Mouse (Mus musculus) R1 (cell line): ENCODE data around the gene Copb2.

Source experiments
- DNase-seq: peaks from one replicate; pipeline ENCODE4 v3.0.0-alpha.2; 2018; ENCODE audit warnings: low read depth, low spot score

Copb2 gene

DNA sequence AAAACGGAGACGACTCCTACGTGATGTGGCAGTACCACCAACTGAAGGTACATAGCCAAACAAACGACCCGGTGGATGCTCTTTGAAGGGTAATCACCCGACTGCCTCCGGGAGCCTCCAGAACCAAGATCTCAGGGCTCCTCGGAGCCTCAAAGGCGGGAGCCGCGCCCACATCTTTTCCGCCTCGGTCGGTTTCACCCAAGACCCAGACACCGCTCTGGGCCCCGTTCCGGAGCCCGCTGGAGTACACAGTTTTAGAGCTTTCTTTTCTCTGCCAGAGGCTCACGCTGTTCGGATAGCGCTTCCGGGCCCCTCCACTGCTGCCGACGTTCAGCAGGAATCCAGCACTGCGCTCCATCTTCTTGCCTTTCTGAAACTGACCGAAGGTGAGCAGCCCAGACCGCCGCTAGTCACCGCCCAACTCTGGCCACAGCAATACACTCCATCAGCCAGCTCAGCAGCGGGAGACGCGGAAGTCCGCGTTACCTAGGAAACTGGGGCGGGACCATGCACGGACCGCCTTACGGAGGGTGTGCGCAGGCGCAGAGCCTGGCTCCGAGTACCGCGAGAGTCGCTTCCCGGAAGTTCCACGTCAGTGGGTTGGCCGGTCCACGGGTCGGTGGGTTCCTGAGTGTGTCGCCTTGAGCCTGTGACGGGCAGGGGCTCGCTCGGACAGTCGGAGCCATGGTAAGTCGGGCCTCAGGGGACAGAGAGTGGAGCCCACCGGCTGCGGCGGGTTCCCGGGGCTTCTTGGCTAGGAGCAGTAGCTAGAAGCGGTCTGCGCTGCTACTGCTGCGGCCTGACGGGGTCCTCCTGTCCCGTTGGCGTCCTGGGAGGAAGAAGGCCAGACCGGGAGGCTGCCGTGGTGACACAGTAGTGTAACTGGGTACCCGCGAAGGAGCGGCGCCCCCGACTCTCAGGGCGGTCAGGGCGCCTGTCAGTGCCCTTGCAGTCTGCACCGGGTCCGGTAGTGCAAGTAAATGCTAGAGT is at the start of gene Copb2:
Gene Copb2, plus strand, starts transcription at position 585 of the 990 bp plus-strand sequence.
- DNase-seq = peak; percentile 96

DNA sequence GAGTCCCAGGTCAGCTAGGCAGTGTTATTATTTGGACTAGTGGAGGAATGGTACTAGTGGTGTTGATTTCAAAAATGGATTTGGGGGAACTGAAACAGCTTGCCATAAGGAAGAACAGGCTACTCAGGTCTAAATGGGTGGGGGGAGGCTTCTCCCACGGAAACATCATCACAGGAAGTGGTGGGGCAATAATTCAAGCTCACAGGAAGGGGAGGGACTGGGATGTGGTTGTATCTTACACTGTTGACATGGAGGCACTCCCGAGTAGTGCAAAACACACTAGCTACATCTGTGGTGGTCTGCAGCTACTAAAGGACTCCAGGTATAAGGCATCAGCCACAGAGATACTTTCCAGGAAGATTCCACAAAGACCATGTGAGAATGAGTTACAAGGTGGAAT is 39.6 kb upstream of the Copb2 start:
- DNase-seq = no peak

GRCm38 (mm10) chr9:98524786-98525542 is 38.6 kb upstream of the Copb2 start:
- DNase-seq = no peak

- DNase-seq = no peak
Observed at GRCm38 (mm10) chr9:98525543-98525924, 38.0 kb upstream of the Copb2 start.

GRCm38 (mm10) chr9:98527226-98527625 is 36.3 kb upstream of the Copb2 start:
- no peak for DNase-seq

- no peak for DNase-seq
Observed at GRCm38 (mm10) chr9:98529776-98530175, 33.7 kb upstream of the Copb2 start.

- DNase-seq = no peak
Observed at GRCm38 (mm10) chr9:98530999-98531398, 32.5 kb upstream of the Copb2 start.

GRCm38 (mm10) chr9:98534675-98535280 is 28.7 kb upstream of the Copb2 start:
- no peak for DNase-seq

- peak; percentile 57 for DNase-seq
Observed at GRCm38 (mm10) chr9:98535763-98536162, 27.8 kb upstream of the Copb2 start.

DNA sequence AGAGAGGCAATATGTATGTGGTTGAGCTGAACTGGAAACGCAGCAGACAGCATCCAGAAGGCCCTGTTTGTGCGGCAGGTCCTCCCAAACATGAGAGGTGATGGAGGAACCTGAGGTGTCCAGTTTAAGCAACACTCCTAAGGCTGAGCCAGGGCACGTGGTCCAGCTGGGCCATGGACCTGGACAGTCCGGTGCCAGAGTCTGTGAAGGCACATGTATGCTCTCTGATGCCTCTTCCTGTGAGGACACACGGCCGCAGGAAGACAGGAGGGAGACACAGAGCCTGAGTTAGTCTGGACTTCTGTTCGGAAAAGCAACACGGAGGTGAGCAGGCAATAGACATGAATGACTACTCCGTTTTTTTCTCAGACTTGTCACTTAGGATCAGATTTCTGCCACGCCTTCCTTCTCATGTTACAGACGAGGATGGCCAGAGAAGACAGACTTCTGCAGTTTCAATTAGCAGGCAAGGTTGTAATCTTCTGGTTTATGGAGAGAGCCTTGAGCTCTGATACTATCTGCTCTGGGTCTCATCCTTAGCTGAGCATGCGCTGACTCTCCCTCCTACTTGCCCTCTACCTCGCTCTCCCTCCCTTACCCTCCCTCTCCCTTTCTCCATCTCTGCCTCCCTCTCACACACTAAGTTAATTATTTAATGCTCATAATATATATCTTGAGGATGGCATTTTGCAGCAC is 25.4 kb upstream of the Copb2 start:
- peak; percentile 10 for DNase-seq

DNA sequence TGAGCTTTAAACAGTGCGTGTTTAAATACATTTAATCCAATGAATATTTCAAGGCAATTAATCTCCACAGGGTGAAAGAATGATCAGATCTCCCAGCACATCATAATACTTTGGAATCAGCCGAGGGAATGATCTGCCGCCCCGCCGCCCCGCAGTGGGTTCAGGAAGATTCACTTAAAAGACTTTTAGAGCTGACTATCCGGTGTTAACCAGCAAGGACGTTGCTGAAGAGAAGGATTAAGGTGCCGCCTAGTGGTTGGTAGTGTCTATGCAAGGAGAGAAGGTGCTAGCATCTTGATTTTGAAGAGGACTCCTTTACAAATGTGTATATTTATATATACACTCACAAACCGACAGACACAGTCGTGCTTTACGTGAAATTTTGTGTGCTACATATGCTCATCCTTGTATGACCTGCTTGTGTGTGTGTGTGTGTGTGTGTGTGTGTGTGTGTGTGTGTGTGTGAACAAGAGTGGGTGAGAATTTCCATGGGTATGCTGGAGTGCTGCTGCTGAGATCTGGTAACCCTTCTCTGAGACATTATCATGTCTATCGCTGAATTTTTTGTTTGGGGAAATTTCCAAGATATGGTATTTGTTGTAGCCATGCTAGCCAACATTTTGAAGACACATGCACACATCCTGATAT is 24.7 kb upstream of the Copb2 start:
- peak; percentile 79 for DNase-seq

DNA sequence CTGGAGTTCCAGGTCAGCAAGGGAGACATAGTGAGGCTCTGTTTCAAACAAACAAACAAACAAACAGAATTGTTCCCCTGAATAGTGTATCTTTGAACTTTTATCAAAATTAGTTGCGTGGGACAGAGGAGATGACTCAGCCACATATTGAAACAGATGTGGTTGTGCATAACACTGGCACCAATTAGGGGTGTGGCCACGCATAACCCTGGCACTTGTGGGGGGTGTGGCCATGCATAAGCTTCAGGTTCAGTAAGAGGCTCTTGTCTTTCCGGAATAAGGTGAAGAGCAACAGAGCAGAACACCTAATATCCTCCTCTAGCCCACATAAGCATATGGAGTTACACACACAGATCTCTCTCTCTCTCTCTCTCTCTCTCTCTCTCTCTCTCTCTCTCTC is 19.5 kb upstream of the Copb2 start:
- no peak for DNase-seq

DNA sequence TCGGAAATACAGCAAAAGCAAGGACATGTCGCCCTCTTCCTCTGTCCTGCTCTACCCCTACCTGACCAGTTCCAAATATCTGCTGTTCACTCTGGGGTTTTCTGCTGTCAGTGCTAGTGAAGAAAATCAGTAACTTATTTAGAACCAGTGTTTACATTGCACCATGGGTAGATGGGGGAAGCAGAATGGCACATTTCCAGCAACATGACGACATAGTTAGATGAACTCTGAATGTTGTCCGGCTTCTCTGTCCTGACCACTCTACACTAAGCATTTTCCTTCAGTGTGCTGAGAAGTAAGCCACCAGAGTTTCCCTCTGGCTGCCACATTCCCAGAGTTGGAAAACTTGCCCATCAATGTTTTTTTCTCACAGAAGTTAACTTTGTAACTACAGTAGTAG is 20.3 kb downstream of the Copb2 start:
- no peak for DNase-seq

DNA sequence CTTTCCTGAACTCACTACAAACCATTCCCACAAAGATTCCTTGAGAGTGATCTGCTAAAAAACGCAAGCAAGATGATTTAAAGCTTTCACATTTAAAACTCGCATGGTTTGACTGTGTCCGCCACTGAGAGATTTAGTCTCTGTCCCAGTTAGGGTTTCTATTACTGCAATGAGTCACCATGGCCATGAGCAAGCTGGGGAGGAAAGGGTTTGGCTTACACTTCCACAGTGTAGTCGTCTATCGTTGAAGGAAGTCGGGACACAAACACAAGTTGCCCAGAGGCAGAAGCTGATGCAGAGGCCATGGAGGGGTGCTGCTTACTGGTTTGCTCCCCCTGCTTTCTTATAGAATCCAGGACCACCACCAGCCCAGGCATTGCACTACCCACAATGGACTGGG is 36.6 kb downstream of the Copb2 start:
- no peak for DNase-seq

DNA sequence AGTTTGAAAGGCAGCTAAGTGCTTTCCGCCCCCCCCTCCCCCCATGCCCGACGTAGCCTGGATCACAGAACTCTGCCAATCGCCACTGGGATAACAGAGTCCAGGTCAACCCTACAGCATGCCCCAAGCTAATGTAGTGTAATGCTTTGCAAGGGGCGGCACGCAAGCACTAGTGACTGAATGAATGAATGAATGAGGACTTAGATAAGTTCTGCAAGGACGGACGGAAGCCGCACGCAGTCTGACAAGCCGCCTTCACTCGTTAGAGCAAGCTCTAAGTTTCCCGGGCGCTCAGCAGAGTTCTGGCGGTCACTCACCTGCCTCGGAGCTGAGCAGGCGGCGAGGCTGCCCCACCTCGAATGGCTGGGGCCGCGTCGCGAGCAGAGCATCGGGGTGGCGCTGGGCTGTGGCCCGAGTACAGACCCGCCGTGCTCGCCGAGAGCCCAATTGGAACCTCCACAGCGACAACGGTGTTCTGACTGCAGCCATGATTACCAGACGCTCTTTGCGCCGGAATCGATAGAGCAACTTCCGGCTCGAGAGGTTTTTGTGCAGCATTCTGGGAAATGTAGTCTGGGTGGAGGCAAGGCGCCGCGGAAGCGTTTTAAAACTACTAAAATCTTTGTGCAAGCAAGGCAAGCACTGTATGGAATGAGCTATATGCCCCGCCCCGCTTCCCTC is 37.8 kb downstream of the Copb2 start, which contains the start of gene Mrps22:
Gene Mrps22, minus strand, starts transcription at position 505 of the 681 bp plus-strand sequence.
- DNase-seq = peak; percentile 96

DNA sequence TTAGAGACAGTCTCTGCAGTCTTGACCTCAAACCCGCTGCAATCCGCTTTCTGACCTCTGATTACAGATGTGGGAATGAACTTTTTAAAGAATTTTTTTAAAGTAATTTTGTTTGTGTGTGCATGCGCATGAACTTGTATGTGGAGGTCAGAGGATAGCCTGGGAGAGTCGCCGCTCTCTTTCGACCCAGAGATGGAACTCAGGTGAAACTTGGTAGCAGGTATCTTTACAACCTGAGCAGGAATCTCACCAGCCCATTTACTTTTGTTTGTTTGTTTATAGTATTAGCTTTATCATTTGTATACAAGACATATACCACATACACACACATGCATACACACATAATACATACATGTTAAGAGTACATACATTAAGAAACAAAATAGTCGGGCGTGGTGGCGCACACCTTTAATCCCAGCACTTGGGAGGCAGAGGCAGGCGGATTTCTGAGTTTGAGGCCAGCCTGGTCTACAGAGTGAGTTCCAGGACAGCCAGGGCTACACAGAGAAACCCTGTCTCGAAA is 38.4 kb downstream of the Copb2 start:
- DNase-seq = no peak

- DNase-seq = no peak
Observed at GRCm38 (mm10) chr9:98604896-98605295, 41.4 kb downstream of the Copb2 start.

GRCm38 (mm10) chr9:98628480-98628879 is 65.0 kb downstream of the Copb2 start:
- peak; percentile 39 for DNase-seq

- no peak for DNase-seq
Observed at GRCm38 (mm10) chr9:98633287-98634162, 70.0 kb downstream of the Copb2 start.
